Mouse (Mus musculus) thymus, adult 2 months (tissue): Measurements from ENCODE around the gene Chrna9. TPM values are rescaled to one million over a fixed set of nuclear protein-coding genes. Genes with fewer than 3 reads are reported as not detected.

Experiments used
- DNase-seq: peaks from one replicate; pipeline ENCODE4 v3.0.0; 2021
- H3K27ac ChIP-seq: fragments of 200-500 bp; 2 replicates; pipeline ENCODE4 v1.5.1; 2012; ENCODE audit warnings: low read length, control low read depth; ENCODE audit not compliant: control insufficient read depth, insufficient read depth
- H3K27me3 ChIP-seq: fragments of 200-500 bp; 2 replicates; pipeline ENCODE4 v1.6.1; 2012; ENCODE audit warnings: mild to moderate bottlenecking, low read length, moderate library complexity, mixed read lengths; ENCODE audit not compliant: control insufficient read depth, insufficient read depth
- H3K36me3 ChIP-seq: fragments of 200-500 bp; 2 replicates; pipeline ENCODE4 v1.6.1; 2012; ENCODE audit warnings: mild to moderate bottlenecking, low read length, moderate library complexity; ENCODE audit not compliant: control insufficient read depth, insufficient read depth
- H3K4me1 ChIP-seq: fragments of 200-500 bp; replicated peaks from 2 replicates; pipeline ENCODE4 v1.6.1; 2012; ENCODE audit warnings: low read length; ENCODE audit not compliant: control insufficient read depth, insufficient read depth
- H3K4me3 ChIP-seq: fragments of 200-500 bp; 2 replicates; pipeline ENCODE4 v1.5.1; 2012; ENCODE audit warnings: mild to moderate bottlenecking, low read length, control low read depth, moderate library complexity; ENCODE audit not compliant: control insufficient read depth, insufficient read depth
- CTCF ChIP-seq: fragments of 200-500 bp; IDR thresholded peaks from 2 replicates; pipeline ENCODE4 v1.5.1; 2012; ENCODE audit warnings: mild to moderate bottlenecking, control low read depth, low read length, moderate library complexity, borderline replicate concordance; ENCODE audit not compliant: control insufficient read depth, poor library complexity, insufficient read depth; ENCODE audit errors: extremely low read depth
- POLR2A ChIP-seq: fragments of 200-500 bp; IDR thresholded peaks from 2 replicates; pipeline ENCODE4 v1.6.1; 2012; ENCODE audit warnings: mild to moderate bottlenecking, low read length, control low read depth, moderate library complexity; ENCODE audit not compliant: control insufficient read depth, poor library complexity, insufficient read depth; ENCODE audit errors: extremely low read depth
- WGBS: fragments of 180-500 bp; shearing (Covaris S2); methylation state at CpG from one replicate; pipeline ENCODE4 v1.1.7; 2018; 5-methylcytosine and 5-hydroxymethylcytosine counted together
- polyA plus RNA-seq: library from polyadenylated mRNA; depleted of rRNA; stranded (reverse); fragments of >200 nt; gene quantifications from 2 replicates; pipeline ENCODE4 v1.2.3, GENCODE M21; 2012

Gene Chrna9
- polyA plus RNA-seq, 1 experiment: 251 TPM

GRCm38 (mm10) chr5:65904476-65904875 is 30.2 kb upstream of the Chrna9 start:
- peak; percentile 67 for DNase-seq

DNA sequence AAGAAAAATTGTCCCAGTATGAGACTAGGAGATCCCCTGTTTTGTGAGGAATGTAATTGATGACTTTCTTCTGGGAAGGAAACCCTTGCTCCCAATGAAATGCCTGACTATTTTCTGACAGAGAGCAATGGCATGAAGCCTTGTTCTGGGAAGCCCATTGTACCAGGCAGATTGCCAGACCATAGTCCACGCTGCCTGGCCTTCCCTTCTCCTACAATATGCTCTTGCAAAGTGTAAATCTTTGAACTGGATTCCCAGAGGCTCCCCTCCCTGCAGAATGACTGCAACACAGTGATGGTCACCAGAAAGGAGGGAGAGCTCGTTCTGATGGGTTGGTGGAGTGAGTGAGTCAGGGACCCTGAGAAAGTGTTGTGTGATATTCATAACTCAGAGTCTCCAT is 26.0 kb upstream of the Chrna9 start:
- 92% methylated on average over 2 of the region's 2 CpGs for WGBS
- TF ChIP-seq POLR2A (no peak), CTCF (no peak)
- DNase-seq: no peak
- H3K27me3 ChIP-seq: no peaks in the 10 kb centered on the region
- H3K4me3 ChIP-seq: no peak overlapping the region
- H3K36me3 ChIP-seq: no peaks in the 10 kb centered on the region
- peaks cover 50% of the 10 kb centered on the region for H3K4me1 ChIP-seq
- no peak overlapping the region for H3K27ac ChIP-seq

More at GRCm38 (mm10) chr5:65904476-65904875, 30.2 kb upstream of the Chrna9 start:
- 37% methylated on average over 4 of the region's 4 CpGs for WGBS
- Histone ChIP-seq H3K27me3 (no peaks in the 10 kb centered on the region), H3K36me3 (no peaks in the 10 kb centered on the region), H3K4me1 (peaks cover 50% of the 10 kb centered on the region), H3K27ac (no peak overlapping the region), H3K4me3 (no peak overlapping the region)
- TF ChIP-seq POLR2A (no peak), CTCF (no peak)

- H3K27ac ChIP-seq: peak overlapping the region; percentile 92
- DNase-seq: no peak
- H3K36me3 ChIP-seq: no peaks in the 10 kb centered on the region
- 33% methylated on average over 4 of the region's 4 CpGs for WGBS
- TF ChIP-seq CTCF: no peak
- TF ChIP-seq POLR2A: no peak
- H3K4me3 ChIP-seq: peak overlapping the region; percentile 5; the same call in 1 of the 2 replicates
- H3K4me1 ChIP-seq: peaks cover 50% of the 10 kb centered on the region
- H3K27me3 ChIP-seq: no peaks in the 10 kb centered on the region
These were observed 25.4 kb upstream of the Chrna9 start for GRCm38 (mm10) chr5:65909321-65909720.

GRCm38 (mm10) chr5:65910398-65910797 is 24.3 kb upstream of the Chrna9 start:
- TF ChIP-seq POLR2A (peak; percentile 77; the same call in 1 of the 2 replicates), CTCF (0 out of 2 replicates have a peak, but pooled peaks have one; percentile 36)
- Histone ChIP-seq H3K27ac (peak overlapping the region; percentile 99), H3K4me3 (peak overlapping the region; percentile 51), H3K36me3 (no peaks in the 10 kb centered on the region), H3K27me3 (no peaks in the 10 kb centered on the region), H3K4me1 (peaks cover 44% of the 10 kb centered on the region)
- 4% methylated on average over 4 of the region's 4 CpGs for WGBS
- peak; percentile 84 for DNase-seq

- DNase-seq: peak; percentile 68
- H3K27ac ChIP-seq: peak overlapping the region; percentile 99
- H3K4me3 ChIP-seq: peak overlapping the region; percentile 51
These were observed 23.0 kb upstream of the Chrna9 start for GRCm38 (mm10) chr5:65911676-65912075.

GRCm38 (mm10) chr5:65912201-65912600 is 22.5 kb upstream of the Chrna9 start:
- Histone ChIP-seq H3K4me3 (peak overlapping the region; percentile 51), H3K27me3 (no peaks in the 10 kb centered on the region), H3K36me3 (no peaks in the 10 kb centered on the region), H3K27ac (peak overlapping the region; percentile 99), H3K4me1 (peaks cover 43% of the 10 kb centered on the region)
- no peak for DNase-seq
- TF ChIP-seq POLR2A (no peak; the same call in 1 of the 2 replicates), CTCF (no peak)
- 35% methylated on average over 5 of the region's 5 CpGs for WGBS

More at GRCm38 (mm10) chr5:65911676-65912075, 23.0 kb upstream of the Chrna9 start:
- 6% methylated on average over 7 of the region's 7 CpGs for WGBS
- Histone ChIP-seq H3K36me3 (no peaks in the 10 kb centered on the region), H3K27me3 (no peaks in the 10 kb centered on the region), H3K4me1 (peaks cover 44% of the 10 kb centered on the region)
- TF ChIP-seq POLR2A (peak; percentile 63), CTCF (0 out of 2 replicates have a peak, but pooled peaks have one; percentile 16)
